Mouse (Mus musculus): Measurements from ENCODE around the gene Ndufa10. TPM values are rescaled to one million over a fixed set of nuclear protein-coding genes. Genes with fewer than 3 reads are reported as not detected.

Ndufa10 gene
- polyA plus RNA-seq, 1 experiment = 58.4 TPM

GRCm38 (mm10) chr1:92458416-92458815 lies 15.2 kb downstream of the Ndufa10 start:
- no peak for TF ChIP-seq CTCF (IDR thresholded peaks at IDR 0.05; ENCODE audit: insufficient read depth, low read length)
- TF ChIP-seq POLR2A (IDR thresholded peaks at IDR 0.05; ENCODE audit: borderline replicate concordance, extremely low read depth, low read depth, low read length) = no peak
- no peak for DNase-seq
- H3K4me3 ChIP-seq (replicated peaks; ENCODE audit: extremely low read depth, low read depth, low read length) = no peak overlapping the region
- WGBS = 95% methylated on average over 6 of the region's 6 CpGs
- no peaks in the 10 kb centered on the region for H3K4me1 ChIP-seq (ENCODE audit: control insufficient read depth, insufficient read depth, low read length)

GRCm38 (mm10) chr1:92457758-92458157 lies 15.9 kb downstream of the Ndufa10 start:
- TF ChIP-seq CTCF (IDR thresholded peaks at IDR 0.05; ENCODE audit: insufficient read depth, low read length) (no peak), POLR2A (IDR thresholded peaks at IDR 0.05; ENCODE audit: borderline replicate concordance, extremely low read depth, low read depth, low read length) (no peak)
- no peaks in the 10 kb centered on the region for H3K4me1 ChIP-seq (ENCODE audit: control insufficient read depth, insufficient read depth, low read length)
- no peak for DNase-seq
- H3K4me3 ChIP-seq (replicated peaks; ENCODE audit: extremely low read depth, low read depth, low read length) = no peak overlapping the region

DNA sequence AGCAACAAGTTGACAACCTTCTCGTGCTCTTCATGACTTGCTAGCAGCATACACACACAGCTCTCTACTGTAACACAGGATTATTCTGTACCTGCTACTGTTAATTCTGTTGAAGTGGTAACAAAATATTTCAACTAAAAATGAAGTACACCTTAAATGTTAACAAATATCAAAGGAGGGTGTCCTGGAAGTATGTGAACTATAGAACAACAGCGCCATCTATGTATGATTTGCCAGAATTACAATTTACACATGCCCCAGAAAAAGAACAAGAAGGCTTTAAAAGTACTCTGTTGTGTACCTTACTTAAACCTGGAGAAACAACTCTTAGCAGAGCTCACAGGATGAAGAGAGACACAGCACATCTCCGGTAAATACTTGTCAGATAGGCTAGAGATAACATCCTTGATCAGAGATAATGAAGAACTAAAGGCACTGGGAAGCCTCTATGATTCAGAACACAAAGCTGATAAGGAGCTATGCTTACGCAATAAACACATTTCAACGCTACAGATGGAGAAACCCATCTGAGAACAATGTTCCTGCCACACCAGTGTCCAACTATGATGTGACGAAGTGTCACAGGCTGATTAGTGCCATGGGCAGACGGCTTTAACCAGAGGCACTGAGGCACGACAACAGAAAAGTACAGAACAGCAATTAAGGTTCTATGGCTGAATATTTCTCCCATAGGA lies 19.8 kb downstream of the Ndufa10 start:
- TF ChIP-seq CTCF (IDR thresholded peaks at IDR 0.05; ENCODE audit: insufficient read depth, low read length) (peak; percentile 46; the same call in 1 of the 2 replicates), POLR2A (IDR thresholded peaks at IDR 0.05; ENCODE audit: borderline replicate concordance, extremely low read depth, low read depth, low read length) (no peak)
- 67% methylated on average over 8 of the region's 8 CpGs for WGBS
- DNase-seq = no peak
- Histone ChIP-seq H3K4me1 (ENCODE audit: control insufficient read depth, insufficient read depth, low read length) (no peaks in the 10 kb centered on the region), H3K4me3 (replicated peaks; ENCODE audit: extremely low read depth, low read depth, low read length) (no peak overlapping the region)

GRCm38 (mm10) chr1:92448293-92448692 lies 25.4 kb downstream of the Ndufa10 start:
- H3K4me1 ChIP-seq (ENCODE audit: control insufficient read depth, insufficient read depth, low read length) = no peaks in the 10 kb centered on the region
- no peak overlapping the region for H3K4me3 ChIP-seq (replicated peaks; ENCODE audit: extremely low read depth, low read depth, low read length)
- no peak for DNase-seq
- WGBS = 70% methylated on average over 3 of the region's 3 CpGs
- TF ChIP-seq CTCF (IDR thresholded peaks at IDR 0.05; ENCODE audit: insufficient read depth, low read length) (no peak), POLR2A (IDR thresholded peaks at IDR 0.05; ENCODE audit: borderline replicate concordance, extremely low read depth, low read depth, low read length) (no peak)

DNA sequence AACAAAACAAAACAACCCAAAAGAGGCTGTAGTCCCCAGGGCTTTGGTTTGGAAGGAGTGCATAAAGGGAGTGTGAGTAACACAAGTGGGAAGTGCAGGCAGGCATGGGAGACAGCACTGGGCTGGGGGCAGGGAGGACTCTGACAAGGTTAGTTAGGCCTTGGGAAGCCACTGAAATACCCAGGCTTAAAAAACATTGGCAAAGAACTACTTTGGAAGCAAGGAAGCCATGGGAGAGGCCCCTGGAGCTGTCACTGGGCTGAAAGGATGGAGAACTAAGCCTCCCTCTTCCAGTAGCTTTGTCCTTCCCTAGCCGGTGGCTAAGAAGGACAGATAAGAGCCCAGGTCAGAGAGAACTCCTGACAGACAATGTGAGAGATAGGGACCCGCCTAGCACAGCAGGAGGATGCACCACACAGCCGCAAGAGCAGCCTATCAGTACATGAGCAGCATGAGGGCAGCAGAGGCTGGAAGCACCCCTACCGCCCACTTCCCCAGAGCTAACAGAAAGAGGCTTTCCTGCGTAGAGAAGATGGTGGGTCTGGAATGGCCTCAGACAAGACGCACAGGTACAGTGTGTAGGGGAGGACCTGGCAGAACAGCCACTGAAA lies 32.1 kb downstream of the Ndufa10 start:
- H3K4me1 ChIP-seq (ENCODE audit: control insufficient read depth, insufficient read depth, low read length) = peaks cover 20% of the 10 kb centered on the region
- DNase-seq = no peak
- WGBS = 81% methylated on average over 6 of the region's 6 CpGs
- no peak overlapping the region for H3K4me3 ChIP-seq (replicated peaks; ENCODE audit: extremely low read depth, low read depth, low read length)
- TF ChIP-seq CTCF (IDR thresholded peaks at IDR 0.05; ENCODE audit: insufficient read depth, low read length) = no peak
- no peak for TF ChIP-seq POLR2A (IDR thresholded peaks at IDR 0.05; ENCODE audit: borderline replicate concordance, extremely low read depth, low read depth, low read length)

DNA sequence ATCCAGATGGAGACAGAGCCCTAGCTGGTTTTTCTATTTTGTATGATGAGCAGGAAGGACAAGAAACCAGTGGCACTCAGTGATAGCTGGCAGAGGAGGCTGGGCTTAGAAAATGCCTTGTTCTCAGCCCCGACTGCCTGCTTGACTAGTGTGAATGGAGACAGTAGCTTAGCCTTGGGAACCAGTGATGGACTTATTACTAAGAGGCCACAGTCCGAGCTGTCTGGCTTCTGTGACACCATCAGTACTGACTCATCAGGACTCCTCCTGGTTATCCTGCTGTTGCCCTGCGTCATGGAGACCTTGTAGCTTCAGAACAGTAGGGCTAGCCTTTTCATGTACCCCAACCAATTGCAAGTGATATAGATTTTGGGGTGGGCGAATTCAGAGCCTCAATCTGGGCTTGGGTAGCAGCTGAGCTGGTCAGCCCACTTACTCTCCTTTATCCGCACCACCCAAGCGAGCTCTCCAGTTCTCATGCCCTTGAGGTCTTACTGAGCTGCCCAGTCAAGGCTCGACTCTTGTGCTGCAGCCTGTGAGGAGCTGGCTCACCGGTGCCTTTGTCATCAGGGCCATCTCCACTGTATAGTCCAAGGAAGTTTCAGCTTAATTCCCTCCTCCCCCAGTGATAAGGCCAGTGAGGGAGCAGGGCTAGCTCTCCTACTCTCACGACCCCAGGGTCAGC lies 33.5 kb downstream of the Ndufa10 start:
- 92% methylated on average over 9 of the region's 9 CpGs for WGBS
- no peak for DNase-seq
- no peak overlapping the region for H3K4me3 ChIP-seq (replicated peaks; ENCODE audit: extremely low read depth, low read depth, low read length)

GRCm38 (mm10) chr1:92437678-92438271 lies 35.9 kb downstream of the Ndufa10 start:
- WGBS = 15% methylated on average over 9 of the region's 9 CpGs
- TF ChIP-seq CTCF (IDR thresholded peaks at IDR 0.05; ENCODE audit: insufficient read depth, low read length) (no peak), POLR2A (IDR thresholded peaks at IDR 0.05; ENCODE audit: borderline replicate concordance, extremely low read depth, low read depth, low read length) (no peak)
- peaks cover 21% of the 10 kb centered on the region for H3K4me1 ChIP-seq (ENCODE audit: control insufficient read depth, insufficient read depth, low read length)
- DNase-seq = peak; percentile 64
- no peak overlapping the region for H3K4me3 ChIP-seq (replicated peaks; ENCODE audit: extremely low read depth, low read depth, low read length)

More for the DNA sequence above, 33.5 kb downstream of the Ndufa10 start:
- H3K4me1 ChIP-seq (ENCODE audit: control insufficient read depth, insufficient read depth, low read length) = peaks cover 21% of the 10 kb centered on the region
- TF ChIP-seq CTCF (IDR thresholded peaks at IDR 0.05; ENCODE audit: insufficient read depth, low read length) = no peak
- TF ChIP-seq POLR2A (IDR thresholded peaks at IDR 0.05; ENCODE audit: borderline replicate concordance, extremely low read depth, low read depth, low read length) = no peak

DNA sequence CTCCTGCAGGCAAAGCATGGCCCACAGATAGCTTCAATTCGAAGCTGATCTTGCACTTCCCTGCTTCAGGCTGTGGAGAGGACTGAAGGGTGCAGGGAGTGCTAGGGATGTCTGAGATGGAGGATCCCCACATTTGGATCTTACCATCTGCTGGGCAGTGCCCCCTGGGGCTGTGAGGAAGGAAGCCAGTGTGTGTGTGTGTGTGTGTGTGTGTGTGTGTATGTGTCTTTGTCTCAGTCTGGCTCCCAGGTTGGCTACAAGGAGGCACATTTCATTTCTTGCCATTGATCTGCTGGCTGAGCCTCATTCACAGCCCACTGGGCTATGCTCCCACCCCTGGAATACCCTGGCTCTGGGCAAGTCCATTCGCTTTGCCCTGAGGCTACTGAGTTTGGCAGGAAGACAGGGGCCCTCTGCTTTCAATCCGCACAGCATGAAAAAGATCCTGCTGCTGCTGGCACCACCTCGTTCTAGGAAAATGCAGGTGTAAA lies 36.8 kb downstream of the Ndufa10 start:
- WGBS = 55% methylated on average over 4 of the region's 4 CpGs
- Histone ChIP-seq H3K4me3 (replicated peaks; ENCODE audit: extremely low read depth, low read depth, low read length) (no peak overlapping the region), H3K4me1 (ENCODE audit: control insufficient read depth, insufficient read depth, low read length) (peaks cover 21% of the 10 kb centered on the region)
- no peak for TF ChIP-seq POLR2A (IDR thresholded peaks at IDR 0.05; ENCODE audit: borderline replicate concordance, extremely low read depth, low read depth, low read length)
- TF ChIP-seq CTCF (IDR thresholded peaks at IDR 0.05; ENCODE audit: insufficient read depth, low read length) = no peak
- no peak for DNase-seq

DNA sequence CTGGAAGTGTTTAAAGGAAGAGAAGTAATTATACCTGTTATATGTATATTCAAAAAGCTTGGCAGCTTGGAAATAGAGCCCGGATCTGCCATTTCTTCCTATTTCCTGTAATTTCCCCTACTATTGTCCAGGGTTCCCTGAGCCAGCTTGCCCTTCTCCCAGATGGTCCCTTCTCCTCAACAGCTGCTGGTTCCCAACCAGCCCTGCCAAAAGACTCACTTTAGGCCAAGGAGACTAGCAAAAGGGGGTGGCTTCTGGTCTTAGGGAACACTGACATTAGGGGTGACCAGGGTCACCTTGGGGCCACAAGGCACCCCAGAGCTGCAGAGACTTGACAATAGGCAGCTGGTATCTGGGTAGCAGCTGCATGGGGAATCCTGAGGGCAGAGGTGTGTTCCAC lies 38.7 kb downstream of the Ndufa10 start:
- WGBS = 60% methylated on average over 1 of the region's 1 CpGs
- no peak for TF ChIP-seq CTCF (IDR thresholded peaks at IDR 0.05; ENCODE audit: insufficient read depth, low read length)
- no peak for TF ChIP-seq POLR2A (IDR thresholded peaks at IDR 0.05; ENCODE audit: borderline replicate concordance, extremely low read depth, low read depth, low read length)

More for the DNA sequence above, 38.7 kb downstream of the Ndufa10 start:
- H3K4me3 ChIP-seq (replicated peaks; ENCODE audit: extremely low read depth, low read depth, low read length) = no peak overlapping the region
- no peak for DNase-seq
- H3K4me1 ChIP-seq (ENCODE audit: control insufficient read depth, insufficient read depth, low read length) = peaks cover 21% of the 10 kb centered on the region

Data from lung, adult 2 months (tissue).